Mouse (Mus musculus): ENCODE results near the gene Gm10718.
A peak's percentile ranks its signal among the peaks of the same experiment; 100 is the strongest.
"Not testable (repeated sequence)": the region's sequence is repeated elsewhere in the genome, so short reads cannot be mapped to it uniquely, and the experiment has no call there.

Gene Gm10718

DNA sequence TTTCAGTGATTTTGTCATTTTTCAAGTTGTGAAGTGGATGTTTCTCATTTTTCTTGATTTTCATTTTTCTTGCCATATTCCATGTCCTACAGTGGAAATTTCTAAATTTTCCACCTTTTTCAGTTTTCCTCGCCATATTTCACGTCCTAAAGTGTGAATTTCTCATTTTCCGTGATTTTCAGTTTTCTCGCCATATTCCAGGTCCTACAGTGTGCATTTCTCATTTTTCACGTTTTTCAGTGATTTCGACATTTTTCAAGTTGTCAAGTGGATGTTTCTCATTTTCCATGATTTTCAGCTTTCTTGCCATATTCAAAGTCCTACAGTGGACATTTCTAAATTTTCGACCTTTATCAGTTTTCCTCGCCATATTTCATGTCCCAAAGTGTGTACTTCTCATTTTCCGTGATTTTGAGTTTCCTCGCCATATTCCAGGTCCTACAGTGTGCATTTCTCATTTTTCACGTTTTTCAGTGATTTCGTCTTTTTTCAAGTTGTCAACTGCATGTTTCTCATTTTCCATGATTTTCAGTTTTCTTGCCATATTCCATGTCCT, 1.6 kb downstream of the Gm10718 start, which contains the start of gene Gm10717:
Gene Gm10717 (plus strand): TSS at position 506 of the 556 bp plus-strand sequence.
- DNase-seq (ENCODE audit: low read depth, low spot score): not testable (repeated sequence)

DNA sequence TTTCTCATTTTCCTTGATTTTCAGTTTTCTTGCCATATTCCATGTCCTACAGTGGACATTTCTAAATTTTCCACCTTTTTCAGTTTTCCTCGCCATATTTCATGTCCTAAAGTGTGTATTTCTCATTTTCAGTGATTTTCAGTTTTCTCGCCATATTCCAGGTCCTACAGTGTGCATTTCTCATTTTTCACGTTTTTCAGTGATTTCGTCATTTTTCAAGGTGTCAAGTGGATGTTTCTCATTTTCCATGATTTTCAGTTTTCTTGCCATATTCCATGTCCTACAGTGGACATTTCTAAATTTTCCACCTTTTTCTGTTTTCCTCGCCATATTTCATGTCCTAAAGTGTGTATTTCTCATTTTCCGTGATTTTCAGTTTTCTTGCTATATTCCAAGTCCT, 2.3 kb downstream of the Gm10718 start:
- not testable (repeated sequence) for DNase-seq (ENCODE audit: low read depth, low spot score)

DNA sequence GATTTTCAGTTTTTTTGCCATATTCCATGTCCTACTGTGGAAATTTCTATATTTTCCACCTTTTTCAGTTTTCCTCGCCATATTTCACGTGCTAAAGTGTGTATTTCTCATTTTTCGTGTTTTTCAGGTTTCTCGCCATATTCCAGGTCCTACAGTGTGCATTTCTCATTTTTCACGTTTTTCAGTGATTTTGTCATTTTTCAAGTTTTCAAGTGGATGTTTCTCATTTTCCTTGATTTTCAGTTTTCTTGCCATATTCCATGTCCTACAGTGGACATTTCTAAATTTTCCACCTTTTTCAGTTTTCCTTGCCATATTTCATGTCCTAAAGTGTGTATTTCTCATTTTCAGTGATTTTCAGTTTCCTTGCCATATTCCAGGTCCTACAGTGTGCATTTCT, 2.8 kb downstream of the Gm10718 start:
- not testable (repeated sequence) for DNase-seq (ENCODE audit: low read depth, low spot score)

DNA sequence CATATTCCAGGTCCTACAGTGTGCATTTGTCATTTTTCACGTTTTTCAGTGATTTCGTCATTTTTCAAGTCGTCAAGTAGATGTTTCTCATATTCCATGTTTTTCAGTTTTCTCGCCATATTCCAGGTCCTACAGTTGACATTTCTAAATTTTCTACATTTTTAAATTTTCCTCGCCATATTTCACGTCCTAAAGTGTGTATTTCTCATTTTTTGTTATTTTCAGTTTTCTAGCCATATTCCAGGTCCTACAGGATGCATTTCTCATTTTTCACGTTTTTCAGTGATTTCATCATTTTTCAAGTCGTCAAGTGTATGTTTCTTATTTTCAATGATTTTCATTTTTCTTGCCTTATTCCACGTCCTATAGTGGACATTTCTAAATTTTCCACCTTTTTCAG, 3.4 kb downstream of the Gm10718 start:
- not testable (repeated sequence) for DNase-seq (ENCODE audit: low read depth, low spot score)

DNA sequence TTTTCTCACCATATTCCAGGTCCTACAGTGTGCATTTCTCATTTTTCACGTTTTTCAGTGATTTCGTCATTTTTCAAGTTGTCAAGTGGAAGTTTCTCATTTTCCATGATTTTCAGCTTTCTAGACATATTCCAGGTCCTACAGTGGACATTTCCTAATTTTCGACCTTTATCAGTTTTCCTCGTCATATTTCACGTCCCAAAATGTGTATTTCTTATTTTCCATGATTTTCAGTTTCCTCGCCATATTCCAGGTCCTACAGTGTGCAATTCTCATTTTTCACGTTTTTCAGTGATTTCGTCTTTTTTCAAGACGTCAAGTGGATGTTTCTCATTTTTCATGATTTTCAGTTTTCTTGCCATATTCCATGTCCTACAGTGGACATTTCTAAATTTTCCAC, 3.9 kb downstream of the Gm10718 start:
- DNase-seq (ENCODE audit: low read depth, low spot score): peak; percentile 57

DNA sequence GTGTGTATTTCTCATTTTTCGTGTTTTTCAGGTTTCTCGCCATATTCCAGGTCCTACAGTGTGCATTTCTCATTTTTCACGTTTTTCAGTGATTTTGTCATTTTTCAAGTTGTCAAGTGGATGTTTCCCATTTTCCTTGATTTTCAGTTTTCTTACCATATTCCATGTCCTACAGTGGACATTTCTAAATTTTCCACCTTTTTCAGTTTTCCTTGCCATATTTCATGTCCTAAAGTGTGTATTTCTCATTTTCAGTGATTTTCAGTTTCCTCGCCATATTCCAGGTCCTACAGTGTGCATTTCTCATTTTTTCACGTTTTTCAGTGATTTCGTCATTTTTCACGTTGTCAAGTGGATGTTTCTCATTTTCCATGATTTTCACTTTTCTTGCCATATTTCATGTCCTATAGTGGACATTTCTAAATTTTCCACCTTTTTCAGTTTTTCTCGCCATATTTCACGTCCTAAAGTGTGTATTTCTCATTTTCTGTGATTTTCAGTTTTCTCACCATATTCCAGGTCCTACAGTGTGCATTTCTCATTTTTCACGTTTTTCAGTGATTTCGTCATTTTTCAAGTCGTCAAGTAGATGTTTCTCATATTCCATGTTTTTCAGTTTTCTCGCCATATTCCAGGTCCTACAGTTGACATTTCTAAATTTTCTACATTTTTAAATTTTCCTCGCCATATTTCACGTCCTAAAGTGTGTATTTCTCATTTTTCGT, 6.1 kb downstream of the Gm10718 start:
- not testable (repeated sequence) for DNase-seq (ENCODE audit: low read depth, low spot score)

DNA sequence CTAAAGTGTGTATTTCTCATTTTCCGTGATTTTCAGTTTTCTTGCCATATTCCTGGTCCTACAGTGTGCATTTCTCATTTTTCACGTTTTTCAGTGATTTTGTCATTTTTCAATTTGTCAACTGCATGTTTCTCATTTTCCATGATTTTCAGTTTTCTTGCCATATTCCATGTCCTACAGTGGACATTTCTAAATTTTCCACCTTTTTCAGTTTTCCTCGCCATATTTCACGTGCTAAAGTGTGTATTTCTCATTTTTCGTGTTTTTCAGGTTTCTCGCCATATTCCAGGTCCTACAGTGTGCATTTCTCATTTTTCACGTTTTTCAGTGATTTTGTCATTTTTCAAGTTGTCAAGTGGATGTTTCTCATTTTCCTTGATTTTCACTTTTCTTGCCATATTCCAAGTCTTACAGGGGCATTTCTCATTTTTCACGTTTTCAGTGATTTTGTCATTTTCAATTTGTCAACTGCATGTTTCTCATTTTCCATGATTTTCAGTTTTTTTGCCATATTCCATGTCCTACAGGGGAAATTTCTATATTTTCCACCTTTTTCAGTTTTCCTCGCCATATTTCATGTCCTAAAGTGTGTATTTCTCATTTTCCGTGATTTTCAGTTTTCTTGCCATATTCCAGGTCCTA, 7.5 kb downstream of the Gm10718 start:
- DNase-seq (ENCODE audit: low read depth, low spot score): peak; percentile 89

DNA sequence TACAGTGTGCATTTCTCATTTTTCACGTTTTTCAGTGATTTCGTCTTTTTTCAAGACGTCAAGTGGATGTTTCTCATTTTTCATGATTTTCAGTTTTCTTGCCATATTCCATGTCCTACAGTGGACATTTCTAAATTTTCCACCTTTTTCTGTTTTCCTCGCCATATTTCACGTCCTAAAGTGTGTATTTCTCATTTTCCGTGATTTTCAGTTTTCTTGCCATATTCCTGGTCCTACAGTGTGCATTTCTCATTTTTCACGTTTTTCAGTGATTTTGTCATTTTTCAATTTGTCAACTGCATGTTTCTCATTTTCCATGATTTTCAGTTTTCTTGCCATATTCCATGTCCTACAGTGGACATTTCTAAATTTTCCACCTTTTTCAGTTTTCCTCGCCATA, 11.0 kb downstream of the Gm10718 start, which contains the start of gene Gm17535:
Gene Gm17535 (plus strand): TSS at position 301 of the 400 bp plus-strand sequence.
- not testable (repeated sequence) for DNase-seq (ENCODE audit: low read depth, low spot score)

DNA sequence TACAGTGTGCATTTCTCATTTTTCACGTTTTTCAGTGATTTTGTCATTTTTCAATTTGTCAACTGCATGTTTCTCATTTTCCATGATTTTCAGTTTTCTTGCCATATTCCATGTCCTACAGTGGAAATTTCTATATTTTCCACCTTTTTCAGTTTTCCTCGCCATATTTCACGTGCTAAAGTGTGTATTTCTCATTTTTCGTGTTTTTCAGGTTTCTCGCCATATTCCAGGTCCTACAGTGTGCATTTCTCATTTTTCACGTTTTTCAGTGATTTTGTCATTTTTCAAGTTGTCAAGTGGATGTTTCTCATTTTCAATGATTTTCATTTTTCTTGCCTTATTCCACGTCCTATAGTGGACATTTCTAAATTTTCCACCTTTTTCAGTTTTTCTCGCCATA, 13.2 kb downstream of the Gm10718 start, which contains the start of gene Gm10715:
Gene Gm10715 (plus strand): TSS at position 301 of the 400 bp plus-strand sequence.
- DNase-seq (ENCODE audit: low read depth, low spot score): not testable (repeated sequence)

DNA sequence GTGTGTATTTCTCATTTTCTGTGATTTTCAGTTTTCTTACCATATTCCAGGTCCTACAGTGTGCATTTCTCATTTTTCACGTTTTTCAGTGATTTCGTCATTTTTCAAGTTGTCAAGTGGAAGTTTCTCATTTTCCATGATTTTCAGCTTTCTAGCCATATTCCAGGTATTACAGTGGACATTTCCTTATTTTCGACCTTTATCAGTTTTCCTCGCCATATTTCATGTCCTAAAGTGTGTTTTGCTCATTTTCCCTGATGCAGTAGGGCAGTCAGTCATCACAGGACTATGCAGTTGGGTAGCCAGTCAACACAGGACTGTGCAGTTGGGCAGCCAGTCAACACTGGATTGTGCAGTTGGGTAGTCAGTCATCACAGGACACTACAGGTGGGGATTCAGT, 14.8 kb downstream of the Gm10718 start:
- peak; percentile 13 for DNase-seq (ENCODE audit: low read depth, low spot score)
